Mouse (Mus musculus) megakaryocyte, embryonic 14.5 days (primary cell): ENCODE measurements around the gene Slc34a3.

ENCODE experiments used
- FLI1 ChIP-seq: IDR thresholded peaks from 2 replicates; pipeline ENCODE4 v1.6.1; 2012; ENCODE audit warnings: low read length, inconsistent platforms, mixed read lengths
- GATA1 ChIP-seq: IDR thresholded peaks from 3 replicates; pipeline ENCODE4 v1.6.1; 2012; ENCODE audit warnings: mixed read lengths, low read length, inconsistent platforms, borderline replicate concordance

GRCm38 (mm10) chr2:25278928-25279882, 45.0 kb upstream of the Slc34a3 start:
- TF ChIP-seq GATA1, result no peak
- TF ChIP-seq FLI1, result no peak
